Mouse (Mus musculus) stomach, postnatal 0 days (tissue): ENCODE data around the gene Lhcgr.

Experiments
- CTCF ChIP-seq: IDR thresholded peaks from 2 replicates; pipeline ENCODE4 v1.5.1; 2016; ENCODE audit warnings: antibody characterized with exemption, low read depth, mild to moderate bottlenecking, moderate library complexity
- EP300 ChIP-seq: optimal IDR thresholded peaks from 2 replicates; pipeline ENCODE3; 2016; ENCODE audit warnings: antibody characterized with exemption

DNA sequence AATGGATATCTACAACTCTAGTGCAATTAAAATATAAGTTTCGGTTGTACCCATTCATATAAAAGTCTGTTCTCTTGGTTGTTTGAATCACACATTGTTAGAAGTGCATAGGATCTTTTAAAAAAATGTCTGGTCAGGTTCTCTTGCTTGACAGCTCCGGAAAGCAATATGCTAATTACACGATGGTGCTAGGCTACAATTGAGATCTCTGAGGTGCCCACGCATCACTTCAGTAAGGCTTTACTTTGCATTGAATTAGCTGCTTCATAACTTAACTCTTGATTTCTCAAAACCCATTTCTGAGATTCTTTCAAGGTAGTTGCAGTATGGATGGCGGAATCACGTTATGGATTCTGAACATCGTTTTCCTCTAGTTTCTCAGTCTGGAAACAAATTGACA, 21.7 kb downstream of the Lhcgr start:
- TF ChIP-seq CTCF (no peak), EP300 (no peak)
